Mouse (Mus musculus) G1E-ER4 (cell line): ENCODE data around the gene Adh1. TPM values are rescaled to one million over a fixed set of nuclear protein-coding genes. Genes with fewer than 3 reads are reported as not detected.

Experiments used
- GATA1 ChIP-seq: IDR thresholded peaks from one replicate; pipeline ENCODE4 v1.8.0; 2012; ENCODE audit warnings: low read length, inconsistent platforms
- polyA plus RNA-seq: library from polyadenylated mRNA; stranded (reverse); fragments of >175 nt; gene quantifications from 2 replicates; pipeline ENCODE4 v1.2.3, GENCODE M21; 2012

The Adh1 gene
- polyA plus RNA-seq, 1 experiment: not detected

DNA sequence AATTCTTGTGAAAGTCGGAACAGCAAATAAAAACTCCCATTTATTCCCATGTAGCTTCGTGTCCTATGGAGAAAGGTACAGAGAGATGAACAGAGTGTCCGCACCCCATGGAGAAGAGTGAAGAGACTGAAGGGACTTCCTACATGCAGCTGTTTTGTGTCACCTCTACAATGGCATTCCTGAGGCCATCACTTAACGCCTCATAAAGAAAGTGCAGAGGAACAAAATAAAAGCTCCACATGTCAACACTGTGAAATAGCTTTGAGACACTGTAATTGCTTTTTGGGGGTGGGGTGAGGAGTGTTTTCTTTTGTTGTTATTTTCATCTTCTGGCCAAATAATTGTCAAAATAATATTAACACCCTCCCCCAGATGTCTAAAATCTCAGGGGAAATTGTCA is 41.9 kb downstream of the Adh1 start:
- no peak for TF ChIP-seq GATA1

DNA sequence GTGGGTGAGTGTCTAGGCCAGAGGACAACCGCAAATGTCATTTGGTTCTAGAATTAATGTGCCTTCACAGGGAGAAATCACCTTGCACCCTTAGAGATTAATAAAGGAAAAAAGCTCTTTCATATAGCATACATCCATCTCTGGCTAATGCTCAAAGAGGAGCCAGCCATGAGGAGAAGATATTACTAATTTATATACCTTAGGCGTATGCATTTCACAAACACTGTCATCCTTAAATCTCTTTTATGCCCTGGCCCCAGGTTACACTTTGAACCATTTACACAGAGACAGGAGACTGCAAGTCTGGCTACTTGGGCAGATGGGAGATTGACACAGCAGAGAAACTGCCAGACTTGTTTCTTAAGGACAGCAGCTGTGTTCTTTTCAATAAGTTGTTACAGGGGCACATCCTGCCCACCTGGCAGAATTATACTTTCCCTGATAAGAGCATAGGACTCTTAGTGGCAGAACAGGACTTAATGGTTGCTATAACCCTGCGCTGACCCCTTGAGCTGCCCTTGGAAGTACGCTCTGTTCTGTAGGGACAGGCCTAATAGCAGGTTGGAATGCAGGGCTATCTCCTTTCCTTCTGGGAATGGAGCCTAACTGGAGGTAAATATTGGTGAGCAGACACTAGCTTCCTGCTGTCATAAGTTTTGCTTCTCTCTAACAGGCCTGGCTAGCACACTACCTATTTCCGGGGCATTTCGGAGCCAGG is 43.1 kb downstream of the Adh1 start:
- no peak for TF ChIP-seq GATA1

DNA sequence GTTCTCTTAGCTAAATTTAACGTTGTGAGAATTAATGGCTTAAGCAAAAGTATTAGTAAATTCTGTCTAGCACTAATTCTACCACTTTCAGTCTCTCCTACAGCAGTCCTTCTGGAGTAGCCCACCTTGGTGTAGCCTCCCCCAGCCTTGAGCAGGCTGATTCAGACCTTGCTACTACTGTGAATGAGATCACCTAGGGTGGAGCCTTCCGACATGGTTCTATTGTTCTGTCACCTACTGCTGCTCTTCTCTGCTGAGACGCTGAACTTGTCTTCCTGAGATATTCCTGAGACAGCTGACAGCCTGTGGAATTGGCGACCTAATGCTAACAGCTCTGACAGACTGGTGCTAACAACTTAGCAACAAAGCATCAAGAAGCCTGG is 43.7 kb downstream of the Adh1 start:
- no peak for TF ChIP-seq GATA1

DNA sequence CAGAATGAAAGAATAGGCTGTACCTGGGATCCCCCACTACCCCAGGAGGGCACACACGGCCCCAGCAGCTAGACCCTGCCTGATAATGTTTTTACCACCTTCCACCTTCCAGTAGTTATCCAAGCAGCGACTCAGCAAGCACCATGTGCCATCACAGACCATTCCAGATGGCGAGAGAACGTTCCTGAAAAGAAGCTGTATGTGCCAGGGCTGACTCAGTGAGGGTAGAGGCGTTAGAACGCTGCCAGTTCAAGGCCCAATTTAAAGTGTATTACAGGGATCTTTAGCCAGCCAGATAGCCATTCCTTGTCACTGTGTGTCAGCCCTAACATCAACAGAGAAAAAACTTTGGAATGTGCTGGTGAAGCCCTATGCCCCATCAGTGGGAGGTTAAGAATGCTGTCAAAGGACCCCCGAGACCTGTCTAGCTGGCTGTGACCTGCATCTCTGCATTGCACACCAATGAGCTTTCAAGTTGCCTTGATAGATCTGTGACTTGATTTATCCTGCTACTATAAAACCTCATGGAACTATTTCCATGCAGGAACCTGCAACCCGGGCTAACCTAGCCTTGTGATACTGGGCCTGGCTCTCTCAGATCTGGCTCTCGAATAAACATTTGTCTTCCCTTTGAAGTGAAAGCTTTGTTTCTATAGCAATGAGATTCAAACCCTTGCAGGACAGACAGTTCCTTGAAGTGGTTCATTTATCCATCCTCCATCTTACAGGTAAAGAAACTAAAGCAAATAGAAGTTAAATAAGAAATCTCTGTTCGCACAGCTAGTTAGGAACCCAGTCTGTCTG is 44.9 kb downstream of the Adh1 start:
- TF ChIP-seq GATA1: no peak

DNA sequence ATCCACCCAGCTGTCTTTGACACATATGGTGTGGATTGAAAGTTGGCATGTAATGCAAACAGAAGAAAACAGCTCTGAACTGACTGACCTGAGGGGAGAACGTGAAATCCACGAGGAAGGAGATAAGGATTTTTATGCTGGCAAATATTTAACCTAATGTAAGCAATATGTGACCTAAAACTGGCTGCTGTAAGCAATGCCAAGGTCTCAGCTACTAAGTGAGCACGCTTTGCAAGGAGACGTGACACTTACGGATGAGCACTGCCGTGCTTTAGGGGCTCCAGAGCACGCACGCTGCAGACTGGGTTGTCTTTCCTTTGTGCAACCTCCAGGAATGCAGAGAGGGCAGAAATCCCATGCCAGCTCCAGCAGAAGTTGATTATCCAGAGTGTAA is 45.5 kb downstream of the Adh1 start:
- no peak for TF ChIP-seq GATA1

DNA sequence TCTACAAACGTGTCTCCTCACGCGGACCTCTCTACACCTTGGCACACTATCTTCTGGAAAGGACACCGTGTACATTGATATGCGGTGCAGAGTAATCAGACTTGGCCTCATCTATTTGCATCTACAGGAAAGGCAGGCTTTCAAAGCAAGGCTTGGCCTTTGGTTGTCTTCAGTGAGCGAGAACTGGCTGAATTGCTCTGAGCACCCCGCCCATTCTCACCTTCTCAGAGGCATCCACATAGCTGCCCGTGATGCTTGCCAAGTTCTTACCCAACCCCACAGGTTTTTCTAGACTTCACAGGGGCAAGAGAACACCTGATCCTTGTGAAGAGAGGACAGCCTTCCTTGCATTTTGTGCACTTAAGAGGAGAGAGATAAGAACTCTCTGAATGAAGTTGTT is 49.1 kb downstream of the Adh1 start:
- TF ChIP-seq GATA1: no peak

DNA sequence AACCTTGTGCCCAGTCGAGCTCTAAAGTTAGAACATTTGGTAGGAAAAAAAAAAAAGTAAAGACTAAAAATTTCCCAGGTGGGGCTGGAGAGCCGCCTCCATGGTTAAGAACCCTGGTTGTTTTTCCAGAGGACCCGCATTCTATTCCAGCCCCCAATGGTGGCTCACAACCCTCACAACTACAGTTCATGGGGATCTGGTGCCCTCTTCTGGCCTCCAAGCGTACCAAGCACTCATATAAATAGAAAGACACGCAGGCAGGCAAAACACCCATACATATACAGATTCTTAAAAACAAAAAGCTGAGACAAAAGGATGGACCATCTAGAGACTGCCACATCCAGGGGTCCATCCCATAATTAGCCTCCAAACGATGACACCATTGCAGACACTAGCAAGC is 50.2 kb downstream of the Adh1 start:
- no peak for TF ChIP-seq GATA1

DNA sequence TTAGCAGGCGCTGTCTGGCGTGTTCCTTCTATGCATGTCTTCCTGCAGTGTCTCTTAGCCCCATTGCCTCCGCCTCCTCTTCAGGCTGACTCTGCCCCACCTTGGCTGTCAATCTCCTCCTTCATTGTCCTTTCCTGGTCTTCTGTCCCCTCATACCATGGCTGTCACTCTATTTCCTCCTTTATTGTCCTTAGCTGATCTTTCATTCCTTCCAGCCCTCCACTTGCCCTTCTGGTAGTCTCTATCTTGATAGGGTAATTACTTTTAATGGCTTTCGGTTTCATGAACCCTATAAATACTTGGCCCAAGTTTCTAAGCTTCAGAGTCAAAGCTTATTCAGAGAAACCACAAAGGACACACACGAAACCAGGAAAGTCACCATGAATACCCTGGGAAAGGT is 52.2 kb downstream of the Adh1 start, which contains the start of gene Adh6a:
Gene Adh6a (plus strand): TSS at position 322 of the 400 bp plus-strand sequence.
- TF ChIP-seq GATA1: no peak

DNA sequence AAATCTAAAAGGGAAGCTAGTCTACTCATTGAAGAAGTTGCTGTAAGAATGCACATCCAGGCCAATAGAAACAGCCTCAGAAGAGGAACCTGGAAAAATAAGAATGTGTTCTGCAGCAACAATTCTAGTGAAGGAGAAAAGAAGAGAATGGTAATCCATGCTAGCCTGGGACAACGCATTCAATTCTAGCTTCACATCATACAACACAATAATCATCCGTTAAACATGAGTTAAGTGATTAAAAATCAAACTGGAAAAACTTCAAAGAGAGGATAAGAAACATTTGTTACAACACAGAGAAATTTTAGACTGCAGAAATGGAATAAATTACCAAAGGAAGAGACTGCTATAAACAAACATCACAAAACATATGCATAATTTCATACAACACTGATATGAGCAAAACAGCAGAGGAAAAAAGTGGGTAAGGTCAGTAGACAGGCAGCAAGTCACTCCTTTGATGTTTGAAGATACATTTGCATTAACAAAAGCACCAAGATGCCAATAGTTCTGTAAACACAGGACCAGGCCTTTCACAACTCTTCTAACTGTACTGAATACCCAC is 56.2 kb downstream of the Adh1 start:
- TF ChIP-seq GATA1: no peak

DNA sequence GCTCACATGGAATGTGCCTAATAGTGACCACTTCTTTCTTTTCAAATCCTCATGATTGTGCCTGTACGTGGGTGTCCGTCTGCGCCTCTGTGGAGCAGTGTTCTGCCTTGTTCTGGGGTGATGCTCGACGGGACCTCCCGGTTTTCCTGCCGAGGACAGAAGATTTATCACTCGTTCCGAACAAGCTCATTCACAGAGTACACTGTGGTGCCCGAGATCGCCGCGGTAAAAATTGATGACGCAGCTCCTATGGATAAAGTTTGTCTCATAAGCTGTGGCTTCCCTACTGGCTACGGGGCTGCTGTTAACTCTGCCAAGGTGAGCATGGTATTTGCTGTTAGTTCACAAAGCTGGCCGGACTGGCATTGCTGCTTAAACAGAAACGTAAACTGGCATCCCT is 64.2 kb downstream of the Adh1 start:
- TF ChIP-seq GATA1: no peak

DNA sequence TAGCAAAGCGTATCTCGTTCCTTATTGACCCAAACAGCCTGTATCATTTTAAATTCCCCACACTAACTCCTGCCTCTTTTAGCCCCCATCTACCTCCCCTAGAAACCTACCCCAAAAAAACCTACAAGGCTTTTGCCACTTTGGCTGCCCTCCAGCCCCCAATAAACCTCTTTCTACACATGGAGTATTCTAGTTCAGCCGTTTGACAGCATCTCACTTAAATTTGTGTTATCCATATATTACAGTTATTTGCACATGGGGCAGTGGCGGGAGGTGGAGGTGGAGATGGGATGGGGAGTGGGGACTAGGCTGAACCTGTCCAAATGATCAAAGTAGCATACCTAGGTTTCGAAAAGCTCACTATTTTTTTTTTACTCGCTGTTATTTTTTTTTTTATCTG is 64.7 kb downstream of the Adh1 start:
- TF ChIP-seq GATA1: no peak

DNA sequence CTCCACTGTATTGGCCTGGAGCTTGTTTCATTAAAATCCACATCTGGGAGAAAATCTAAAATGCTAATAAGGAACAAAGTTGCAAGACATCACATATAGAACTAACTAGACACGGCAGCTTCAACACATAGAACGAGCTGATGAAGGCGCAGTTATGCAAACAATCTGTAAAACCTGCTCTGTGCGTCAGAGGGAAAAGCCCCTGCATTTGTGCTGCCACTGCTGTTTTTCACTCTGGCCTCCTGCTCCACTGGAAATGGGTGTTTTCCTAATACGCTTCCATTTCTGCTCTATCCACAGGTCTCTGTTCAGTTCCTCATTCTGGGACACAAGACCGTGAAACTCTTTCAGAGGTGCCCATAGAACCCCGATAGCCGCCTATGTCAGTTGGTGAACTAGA is 73.1 kb downstream of the Adh1 start:
- no peak for TF ChIP-seq GATA1

DNA sequence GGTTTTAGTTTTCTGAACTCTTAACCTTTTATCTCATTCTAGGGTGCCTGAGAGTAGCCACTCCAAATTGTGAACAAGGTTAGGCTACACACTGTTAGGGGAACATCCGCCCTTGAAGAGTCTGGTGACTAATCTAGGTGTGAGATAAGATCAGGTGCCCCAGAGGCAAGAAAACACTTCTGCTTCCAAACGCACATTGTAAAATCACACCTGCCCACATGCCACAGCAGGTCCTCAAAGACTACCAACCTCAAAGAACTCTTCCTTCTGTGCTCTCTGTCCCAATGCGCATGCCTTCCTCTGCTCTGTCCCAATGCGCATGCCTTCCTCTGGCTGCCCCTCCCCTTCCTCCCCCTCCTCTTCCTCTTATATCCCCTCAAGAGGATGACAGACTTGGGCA is 73.5 kb downstream of the Adh1 start:
- TF ChIP-seq GATA1: no peak

DNA sequence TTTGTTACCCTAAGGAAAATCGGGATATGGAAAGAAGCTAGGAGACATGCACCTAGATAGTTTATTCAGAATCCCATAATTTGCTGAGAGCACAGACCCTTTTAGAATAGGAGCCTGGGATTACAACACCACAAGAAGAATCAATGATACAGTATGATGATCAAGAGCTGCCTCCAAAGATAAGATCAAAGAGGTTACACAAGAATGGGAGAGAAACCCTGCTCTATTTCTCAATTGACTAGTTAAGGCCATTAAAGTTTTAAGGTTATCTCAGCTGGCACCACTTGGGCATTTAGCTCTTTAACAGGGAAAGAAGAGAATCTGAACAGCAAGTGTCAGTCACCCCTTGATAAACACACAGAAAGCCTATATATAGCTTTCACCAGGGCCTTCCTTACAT is 74.8 kb downstream of the Adh1 start:
- no peak for TF ChIP-seq GATA1

DNA sequence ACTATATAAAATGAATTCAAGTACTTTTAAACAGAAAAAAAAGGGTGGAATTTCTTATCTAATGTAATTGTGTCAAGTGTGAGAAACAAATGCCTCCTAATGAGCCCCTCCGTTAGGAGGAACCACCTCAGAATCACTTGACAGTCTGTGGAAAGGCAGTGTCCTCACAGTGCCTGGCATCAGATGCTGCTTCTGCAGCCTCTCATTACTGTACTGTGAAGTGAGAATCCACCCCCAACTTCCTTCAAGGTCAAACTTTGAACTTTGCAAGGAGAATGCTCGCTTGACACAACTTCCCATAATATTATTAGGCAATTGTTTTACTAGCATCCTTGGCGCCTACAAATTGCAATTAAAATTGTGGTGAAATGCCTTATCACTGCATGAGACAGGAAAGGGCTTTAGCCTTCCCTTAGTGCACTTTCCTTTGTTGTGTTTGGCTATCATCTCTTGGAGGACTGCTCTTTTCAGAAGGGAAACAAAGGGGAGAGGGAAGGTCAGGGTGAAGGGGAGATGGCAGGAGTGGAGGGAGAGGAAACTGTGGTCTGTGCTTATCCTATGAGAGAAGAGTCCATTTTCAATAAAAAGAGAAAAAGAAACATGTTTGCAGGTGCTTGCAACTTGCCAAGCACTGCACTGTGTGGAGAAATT is 75.4 kb downstream of the Adh1 start:
- no peak for TF ChIP-seq GATA1

Other genes with a start within 250 kb of the Adh1 start
- 0.08 and 0.11 TPM in 2 replicates for gene 1110002E22Rik, start 195.9 kb upstream of the Adh1 start, polyA plus RNA-seq
- not detected in 2 replicates for gene Gm5105, start 193.6 kb upstream of the Adh1 start, polyA plus RNA-seq
- 4.2 and 4.4 TPM in 2 replicates for gene Trmt10a, start 117.5 kb upstream of the Adh1 start, polyA plus RNA-seq
- 0.39 and 0.71 TPM in 2 replicates for gene Mttp, start 116.0 kb upstream of the Adh1 start, polyA plus RNA-seq
- gene 4930579F01Rik, start 67.2 kb upstream of the Adh1 start, polyA plus RNA-seq: not detected in 2 replicates
- not detected in 2 replicates for gene Adh7, start 43.2 kb upstream of the Adh1 start, polyA plus RNA-seq
- not detected in 2 replicates for gene Adh6a, start 52.3 kb downstream of the Adh1 start, polyA plus RNA-seq
- not detected in 2 replicates for gene Adh6b, start 80.8 kb downstream of the Adh1 start, polyA plus RNA-seq
- gene Adh4, start 154.5 kb downstream of the Adh1 start, polyA plus RNA-seq: not detected in 2 replicates
- 5.8 and 21.9 TPM in 2 replicates for gene Adh5, start 182.1 kb downstream of the Adh1 start, polyA plus RNA-seq
- 24.6 and 29.4 TPM in 2 replicates for gene Metap1, start 228.5 kb downstream of the Adh1 start, polyA plus RNA-seq